Mouse (Mus musculus): ENCODE measurements around the gene Epha8. TPM values are rescaled to one million over a fixed set of nuclear protein-coding genes. Genes with fewer than 3 reads are reported as not detected.

Gene Epha8
- total RNA-seq, 2 experiments from 2014 or later = not detected

DNA sequence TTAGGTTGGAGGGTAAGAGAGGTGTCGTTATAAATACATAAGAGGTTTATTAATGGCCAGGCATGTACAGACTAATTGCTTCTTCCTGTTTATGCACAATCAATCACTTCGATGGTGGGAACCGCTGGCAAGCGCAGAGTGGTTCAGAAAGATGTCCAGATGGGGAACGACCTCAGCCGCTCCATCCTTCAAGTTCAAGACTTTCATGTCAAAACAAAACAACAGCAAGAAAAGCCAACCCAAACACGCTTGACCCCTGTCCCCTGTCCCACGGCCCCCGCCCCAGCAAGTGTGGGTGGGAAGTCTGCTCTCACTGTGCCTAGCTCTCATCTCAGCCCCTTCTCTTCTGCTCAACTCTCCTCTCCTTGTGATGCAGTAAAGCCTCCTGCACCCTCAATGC is 4.0 kb upstream of the Epha8 start:
- DNase-seq = no peak
- intact Hi-C loops (cut with DNase I) = no loop called here

DNA sequence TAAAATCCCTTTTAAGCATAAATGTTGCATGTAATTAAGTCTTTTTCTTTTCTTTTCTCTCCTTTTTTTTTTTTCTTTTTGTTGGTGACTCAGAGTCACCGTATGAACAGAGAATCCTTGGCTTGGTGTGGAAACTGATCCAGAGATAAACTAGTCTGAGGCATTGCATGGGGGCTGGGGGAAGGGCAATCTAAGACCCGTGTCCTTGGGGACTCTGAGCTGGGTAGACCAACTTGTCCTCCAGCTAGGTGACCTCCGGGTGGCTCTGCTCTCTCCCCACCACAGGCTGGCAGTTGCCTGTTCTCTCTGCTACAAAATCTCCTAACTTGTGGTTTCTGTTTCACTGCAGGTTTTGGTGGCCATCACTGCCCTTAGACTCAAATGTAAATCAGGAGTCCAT is 3.5 kb upstream of the Epha8 start:
- intact Hi-C loops (cut with DNase I) = no loop called here
- no peak for DNase-seq

DNA sequence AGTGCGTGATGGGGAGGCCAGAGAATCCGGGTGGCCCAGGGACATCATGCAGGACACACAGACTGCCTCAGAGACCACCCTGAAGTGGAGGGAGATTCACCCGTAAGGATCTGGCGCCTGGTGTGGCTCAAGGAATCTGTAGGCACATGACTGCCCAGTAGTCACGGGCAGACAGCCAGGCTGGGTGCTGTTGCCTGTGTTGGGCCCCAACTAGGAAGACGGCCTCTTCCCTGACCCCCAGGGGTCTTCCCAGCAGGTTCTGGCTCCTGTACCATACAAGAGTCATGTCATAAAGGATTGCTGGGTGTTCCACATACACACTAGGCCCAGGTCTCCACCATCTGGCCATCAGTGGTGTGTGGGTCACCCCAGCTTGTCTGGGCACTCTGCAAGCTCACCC is 2.1 kb downstream of the Epha8 start:
- no peak for DNase-seq
- intact Hi-C loops (cut with DNase I) = no loop called here

DNA sequence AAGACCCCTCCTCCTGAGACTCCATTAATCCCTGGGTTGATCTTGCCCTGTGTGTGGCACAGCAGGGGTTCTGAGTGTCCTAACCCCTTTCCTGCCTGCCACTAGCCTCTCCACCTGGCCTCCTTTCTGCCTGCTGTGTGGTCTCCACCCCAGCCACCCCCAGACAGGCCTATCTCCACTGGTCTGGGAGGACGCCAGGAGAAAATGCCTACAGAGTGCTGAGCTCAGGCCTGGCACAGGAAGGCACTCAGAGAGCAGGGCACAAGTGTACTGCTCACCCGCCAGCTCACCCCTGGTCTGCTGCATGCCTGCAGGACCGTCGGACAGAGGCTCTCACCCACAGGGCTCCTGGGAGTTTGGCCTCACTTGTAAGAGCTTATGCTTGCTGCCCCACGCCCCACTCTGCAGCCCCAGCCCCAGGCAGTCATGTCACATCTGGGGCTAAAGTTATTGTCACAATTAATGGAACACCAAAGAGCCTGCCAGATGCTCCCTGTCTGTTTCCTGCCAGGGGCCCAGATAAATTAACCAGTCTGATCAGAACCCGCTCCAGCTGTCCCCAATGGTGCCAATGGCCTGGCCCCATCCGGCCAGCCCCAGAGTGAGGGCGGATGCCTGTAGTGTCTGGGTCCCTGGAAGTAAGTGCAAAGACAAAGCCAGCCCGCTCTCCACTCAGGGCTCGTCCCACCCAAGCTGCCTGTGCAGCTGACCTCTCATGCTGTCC is 7.2 kb downstream of the Epha8 start:
- no peak for DNase-seq
- intact Hi-C loops (cut with DNase I) = no loop called here

DNA sequence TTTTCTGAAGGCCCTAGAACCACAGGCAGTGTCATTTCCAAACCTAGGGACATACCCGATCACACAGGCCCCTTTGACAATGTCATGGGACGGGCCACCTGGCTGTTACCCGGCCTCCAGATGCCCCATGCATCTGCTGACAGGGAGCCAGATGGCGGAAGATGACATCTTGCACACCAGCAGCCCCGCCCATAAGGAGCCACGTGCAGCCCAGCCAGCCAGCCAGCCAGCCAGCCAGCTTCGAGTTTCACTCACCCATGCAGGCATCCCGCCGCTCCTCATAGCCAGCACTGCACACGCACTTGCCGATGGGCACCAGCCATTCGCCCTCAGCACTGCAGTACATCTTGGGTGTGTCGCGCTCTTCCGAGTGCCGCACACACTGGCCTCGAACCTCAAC is 11.2 kb downstream of the Epha8 start:
- intact Hi-C loops (cut with DNase I) = no loop called here
- DNase-seq = no peak

DNA sequence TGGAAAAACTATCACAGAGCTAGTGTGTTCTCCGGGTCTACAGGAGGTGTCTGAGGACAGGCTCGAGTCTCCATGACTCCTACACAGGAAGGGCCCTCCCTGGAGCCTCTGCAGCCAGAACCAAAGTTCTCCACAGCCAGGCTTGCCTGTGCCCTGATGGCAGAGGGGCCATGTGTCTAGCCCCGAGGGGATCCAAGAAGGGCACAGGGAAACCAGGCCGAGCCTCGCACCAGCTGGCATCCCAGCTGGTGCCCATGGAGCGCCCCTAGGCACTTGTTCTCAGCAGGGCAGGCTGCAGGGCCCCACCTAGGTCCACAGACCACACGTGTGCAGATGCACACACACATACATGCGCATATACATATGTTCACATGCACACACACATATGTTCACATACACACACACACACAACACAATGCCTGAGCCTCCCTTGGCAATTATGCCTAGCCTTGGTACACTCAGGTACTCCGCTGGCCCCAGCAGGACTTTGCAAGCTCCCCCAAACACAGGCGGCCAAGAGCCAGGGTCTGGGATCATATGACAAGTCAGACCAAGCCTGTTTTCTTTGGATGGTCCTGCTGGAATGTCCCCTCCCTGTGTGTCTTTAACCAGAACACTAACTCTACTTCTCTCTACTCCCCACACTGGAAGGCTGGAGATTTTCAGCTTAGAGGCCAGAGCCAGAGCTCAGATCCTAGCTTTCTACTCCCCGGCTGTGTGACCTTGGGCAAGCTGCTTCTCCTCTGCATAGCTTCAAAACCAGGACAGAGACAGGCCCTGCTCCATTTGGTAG is 11.9 kb downstream of the Epha8 start:
- intact Hi-C loops (cut with DNase I) = no loop called here
- no peak for DNase-seq

DNA sequence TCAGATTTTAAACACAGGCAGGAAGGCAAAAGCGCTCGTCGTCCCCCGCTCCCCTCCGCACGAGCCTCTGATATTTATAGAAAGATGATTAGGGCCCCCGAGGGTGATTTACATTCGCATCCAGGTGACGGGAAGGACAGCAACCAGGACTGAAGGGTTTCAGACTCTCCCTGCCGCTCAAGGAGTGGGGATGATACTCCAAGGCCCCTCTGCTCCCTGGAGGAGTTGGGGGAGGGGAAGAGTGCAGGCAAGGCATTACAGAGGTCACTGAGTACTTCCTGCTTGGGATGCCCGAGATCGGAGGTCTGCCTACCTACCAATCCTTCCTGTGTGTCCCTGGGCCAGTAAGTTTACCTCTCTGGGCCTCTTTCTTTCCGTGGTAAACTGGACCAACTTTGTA is 13.4 kb downstream of the Epha8 start:
- DNase-seq = no peak
- intact Hi-C loops (cut with DNase I) = no loop called here

DNA sequence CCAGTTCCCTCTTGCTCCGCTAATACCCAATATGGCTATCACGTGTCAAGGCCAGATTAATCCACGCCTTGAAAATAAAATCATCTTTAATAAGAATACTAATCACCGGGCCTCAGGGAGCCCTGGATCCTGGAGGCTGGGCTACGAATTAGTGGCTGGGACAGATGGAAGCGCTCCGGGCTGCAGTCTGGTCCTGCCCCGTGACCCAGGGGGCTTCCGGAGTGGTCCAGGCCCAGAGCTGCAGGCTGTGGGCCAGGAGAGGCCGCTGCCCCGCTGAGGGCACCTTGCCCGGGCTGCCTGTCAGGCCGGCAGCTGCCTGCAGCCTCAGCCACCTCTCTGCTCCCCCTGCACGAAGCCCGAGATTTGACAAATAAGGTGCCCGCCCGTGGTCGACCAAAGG is 13.9 kb downstream of the Epha8 start:
- no peak for DNase-seq
- intact Hi-C loops (cut with DNase I) = no loop called here

DNA sequence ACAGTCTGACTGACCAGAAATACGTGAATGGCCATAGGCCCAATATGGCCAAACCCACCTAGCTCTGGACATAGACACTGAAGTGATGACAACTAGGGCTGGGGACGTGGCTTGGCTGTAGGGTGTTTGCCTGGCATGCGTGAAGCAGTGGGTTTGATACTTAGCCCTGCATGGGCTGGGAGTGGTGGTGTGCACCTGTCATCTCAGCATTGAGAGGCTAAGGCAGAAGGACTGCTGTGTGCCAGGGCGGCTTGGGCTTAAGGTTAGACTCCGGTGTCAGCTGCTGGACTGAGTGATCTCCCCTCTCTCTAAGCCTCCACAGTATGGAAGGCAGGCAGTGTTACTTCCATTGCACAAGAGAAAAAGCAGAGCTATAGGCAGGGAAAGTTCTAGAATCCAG is 18.7 kb downstream of the Epha8 start:
- intact Hi-C loops (cut with DNase I) = no loop called here
- no peak for DNase-seq

DNA sequence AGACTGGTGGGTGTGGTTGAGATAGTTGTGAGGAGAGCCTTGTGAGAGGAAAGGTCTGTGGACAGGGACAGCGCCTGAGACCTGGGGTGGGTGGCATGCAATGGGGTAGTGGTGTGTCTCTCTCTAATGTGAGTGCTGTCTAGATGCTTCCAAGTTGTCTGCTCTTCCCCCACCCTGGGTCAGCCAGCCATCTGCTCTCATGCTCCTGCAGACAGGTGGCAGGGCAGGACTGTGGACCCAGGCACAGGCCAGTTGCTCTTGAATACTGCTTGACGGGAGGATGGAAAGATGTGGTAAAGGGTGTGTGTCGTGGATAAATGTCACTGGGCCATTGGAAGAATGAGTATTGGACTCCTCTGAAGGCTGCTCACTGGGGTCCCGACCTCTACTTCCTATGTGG is 19.3 kb downstream of the Epha8 start:
- intact Hi-C loops (cut with DNase I) = no loop called here
- no peak for DNase-seq

DNA sequence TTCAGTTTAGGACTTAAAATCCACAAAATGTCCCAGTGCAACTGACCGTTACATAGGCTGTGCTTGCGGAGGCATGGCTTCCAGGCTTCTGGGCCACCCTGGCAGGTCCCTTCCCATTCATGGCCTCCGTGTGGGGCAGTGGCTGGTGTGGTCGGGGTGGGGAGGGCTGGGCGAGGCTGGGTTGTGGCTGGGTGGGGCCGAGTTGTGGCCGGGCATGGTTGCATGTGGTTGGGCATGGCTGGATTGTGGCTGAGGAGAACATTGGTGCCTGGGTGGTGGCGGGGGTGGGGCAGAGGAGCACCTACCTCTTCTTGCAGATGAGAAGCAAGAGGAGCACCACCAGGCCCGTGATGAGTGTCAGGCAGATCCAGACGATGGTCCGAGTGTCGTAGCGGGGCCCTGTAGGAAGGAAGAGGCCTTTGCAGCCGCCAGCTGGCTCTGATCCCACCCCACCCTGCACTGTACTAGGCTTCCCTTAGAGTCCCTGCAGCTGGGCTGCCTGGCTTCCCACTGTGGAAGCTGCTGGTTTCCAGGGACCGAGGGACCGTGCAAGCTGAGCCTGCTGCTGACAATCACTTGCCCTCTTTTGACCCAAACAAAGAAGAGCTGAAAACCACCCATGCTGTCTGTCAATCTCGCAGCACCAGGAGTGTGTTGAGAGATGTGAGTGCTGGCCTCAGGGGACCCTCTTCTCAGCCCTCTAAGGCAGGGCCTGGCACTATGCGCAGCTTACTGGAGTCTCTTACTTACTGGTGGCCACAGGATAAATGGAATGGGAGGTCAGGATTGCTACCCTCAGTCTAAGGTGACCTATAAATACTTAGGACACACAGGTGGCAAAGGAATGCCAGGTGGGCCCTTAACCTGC is 21.6 kb downstream of the Epha8 start:
- no peak for DNase-seq
- intact Hi-C loops (cut with DNase I) = no loop called here

DNA sequence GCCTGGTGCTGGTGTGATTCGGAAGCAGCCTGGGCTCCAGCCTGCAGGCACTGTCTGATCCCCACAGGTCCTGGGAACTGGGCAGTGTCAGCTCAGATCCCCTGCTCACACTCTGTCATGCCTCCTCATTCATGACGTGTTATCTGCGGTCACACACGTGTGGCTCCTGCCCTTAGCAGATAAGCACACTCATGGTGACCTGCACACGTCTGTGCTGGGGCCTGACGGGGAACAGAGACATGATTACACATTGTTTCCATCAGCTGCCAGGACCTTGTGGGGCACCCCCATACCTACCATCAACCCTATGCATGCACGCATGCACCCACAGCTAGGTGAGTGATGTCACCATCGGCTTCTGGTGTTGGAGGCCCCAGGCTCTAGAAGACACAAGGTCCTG is 26.1 kb downstream of the Epha8 start:
- intact Hi-C loops (cut with DNase I) = no loop called here
- no peak for DNase-seq

DNA sequence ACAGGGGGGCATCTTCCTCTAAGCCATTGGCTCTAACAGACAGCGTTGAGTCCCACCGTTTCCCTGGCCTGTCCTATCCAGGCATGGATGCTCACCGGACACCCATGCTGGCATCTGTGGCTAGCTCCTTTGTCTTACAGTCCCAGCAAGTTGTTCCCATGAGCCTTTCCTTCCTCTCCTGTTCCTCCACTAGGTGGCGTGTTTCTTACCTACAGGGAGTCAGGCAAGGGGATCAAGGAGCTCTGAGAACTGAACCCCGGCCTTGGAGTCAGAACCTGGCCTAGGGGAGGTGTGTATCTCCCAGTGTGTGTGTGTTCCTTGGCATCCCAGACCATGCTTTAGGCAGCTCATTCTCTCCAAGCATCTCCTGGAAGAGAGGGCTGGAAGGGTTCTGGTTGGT is 27.7 kb downstream of the Epha8 start:
- DNase-seq = no peak
- intact Hi-C loops (cut with DNase I) = loop anchor here (2.0 to 10.0 kb wide), 2 partner anchors 144 to 376 kb away; no protein-coding TSS in a partner anchor

DNA sequence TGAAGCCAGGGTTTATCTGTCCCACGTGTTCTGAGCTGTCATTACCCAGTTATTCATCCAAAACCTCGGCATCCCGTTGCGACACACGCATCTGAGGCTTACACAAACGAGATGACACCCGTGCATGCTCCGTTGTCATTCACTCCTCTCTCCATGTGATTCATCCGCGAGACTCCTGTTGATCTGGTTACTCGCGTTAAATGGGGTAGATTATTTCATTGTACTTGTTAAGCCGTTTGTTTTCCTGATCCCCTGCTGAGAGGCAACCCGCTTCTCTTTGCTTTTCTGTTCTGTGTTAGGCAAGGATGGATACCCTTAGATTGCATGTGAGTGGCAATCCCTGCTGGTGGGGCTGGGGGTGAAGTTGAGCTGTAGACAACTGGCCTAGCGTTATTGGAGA is 30.8 kb downstream of the Epha8 start:
- DNase-seq = no peak
- intact Hi-C loops (cut with DNase I) = loop anchor here (10.0 kb wide), 1 partner anchor 379 kb away; no protein-coding TSS in a partner anchor

DNA sequence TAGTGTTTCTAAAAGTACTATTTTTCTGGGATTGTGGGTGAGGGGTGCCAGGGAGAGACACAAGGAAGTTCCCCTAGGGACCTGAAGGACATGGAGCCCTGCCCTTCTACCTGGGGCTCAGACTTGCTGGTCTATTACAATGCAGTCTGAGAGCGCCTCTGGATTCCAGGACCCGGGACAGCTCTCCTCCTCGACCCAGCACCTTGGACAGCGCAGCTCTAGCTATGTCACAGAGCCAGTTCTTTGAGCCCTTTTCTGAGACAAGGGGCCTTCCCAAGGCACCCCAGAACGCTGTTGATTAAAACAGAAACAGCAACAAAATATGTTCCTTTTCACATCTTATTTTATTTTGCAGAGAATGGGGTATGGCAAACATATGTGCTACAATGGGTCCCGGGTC is 32.1 kb downstream of the Epha8 start:
- DNase-seq = peak; percentile 31 to 54
- intact Hi-C loops (cut with DNase I) = loop anchor here (10.0 kb wide), 1 partner anchor 380 kb away; no protein-coding TSS in a partner anchor

DNA sequence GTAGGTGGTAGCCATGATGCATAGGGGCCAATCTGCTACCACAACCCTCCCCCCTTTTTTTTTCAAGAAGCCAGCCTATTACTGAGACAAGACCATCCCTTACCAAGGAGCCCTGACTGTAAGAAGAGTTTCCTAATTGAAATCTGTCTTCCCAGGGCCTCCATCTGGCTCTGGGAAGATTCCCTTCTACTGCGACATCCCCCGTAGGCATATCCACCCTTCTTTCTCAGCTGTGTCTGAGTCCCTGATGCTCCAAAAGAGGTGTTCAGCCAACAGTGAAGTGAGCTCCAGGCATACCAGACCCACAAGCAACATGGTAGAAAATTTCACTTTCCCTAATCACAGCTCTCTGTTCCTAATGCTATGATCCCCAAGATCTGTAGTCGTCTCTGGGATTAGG is 37.1 kb downstream of the Epha8 start:
- intact Hi-C loops (cut with DNase I) = no loop called here
- DNase-seq = no peak

DNA sequence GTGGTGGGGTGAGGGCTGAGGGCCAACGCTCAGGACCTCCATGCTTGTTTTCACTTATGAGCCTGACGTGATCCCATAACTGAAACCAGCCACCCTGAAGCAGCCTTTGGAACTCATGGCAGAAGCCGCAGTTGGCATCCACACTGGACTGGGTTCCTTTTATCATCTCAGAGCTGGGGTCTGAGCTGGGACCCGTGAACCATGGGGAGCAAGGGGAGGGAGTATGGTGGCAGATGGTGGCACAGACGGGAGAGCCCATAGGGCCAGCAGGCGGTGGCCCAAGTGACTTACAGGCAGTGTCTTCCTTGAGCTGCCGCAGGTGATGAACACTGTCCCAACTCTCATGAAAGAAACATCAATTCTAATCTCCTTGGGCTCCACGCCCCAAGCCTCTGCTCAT is 37.8 kb downstream of the Epha8 start:
- DNase-seq = no peak
- intact Hi-C loops (cut with DNase I) = no loop called here

DNA sequence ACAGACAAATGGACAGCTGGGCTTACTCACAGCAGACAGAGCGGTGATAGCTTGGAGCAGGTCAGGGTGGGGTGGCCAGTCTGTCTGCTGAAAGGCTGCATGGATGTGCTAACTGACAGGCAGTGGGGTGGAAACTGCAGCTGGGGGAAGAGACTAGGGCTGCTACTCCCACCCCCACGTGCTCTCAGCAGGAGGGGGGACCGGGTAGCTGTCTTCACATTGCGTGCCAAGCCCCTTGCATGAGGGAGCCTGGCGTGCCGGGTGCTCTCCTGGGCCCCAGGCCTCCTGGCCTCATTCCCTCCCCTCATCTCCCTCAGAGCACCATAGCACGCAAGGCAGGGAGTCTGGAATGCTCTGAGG is 39.5 kb downstream of the Epha8 start:
- intact Hi-C loops (cut with DNase I) = no loop called here
- no peak for DNase-seq

DNA sequence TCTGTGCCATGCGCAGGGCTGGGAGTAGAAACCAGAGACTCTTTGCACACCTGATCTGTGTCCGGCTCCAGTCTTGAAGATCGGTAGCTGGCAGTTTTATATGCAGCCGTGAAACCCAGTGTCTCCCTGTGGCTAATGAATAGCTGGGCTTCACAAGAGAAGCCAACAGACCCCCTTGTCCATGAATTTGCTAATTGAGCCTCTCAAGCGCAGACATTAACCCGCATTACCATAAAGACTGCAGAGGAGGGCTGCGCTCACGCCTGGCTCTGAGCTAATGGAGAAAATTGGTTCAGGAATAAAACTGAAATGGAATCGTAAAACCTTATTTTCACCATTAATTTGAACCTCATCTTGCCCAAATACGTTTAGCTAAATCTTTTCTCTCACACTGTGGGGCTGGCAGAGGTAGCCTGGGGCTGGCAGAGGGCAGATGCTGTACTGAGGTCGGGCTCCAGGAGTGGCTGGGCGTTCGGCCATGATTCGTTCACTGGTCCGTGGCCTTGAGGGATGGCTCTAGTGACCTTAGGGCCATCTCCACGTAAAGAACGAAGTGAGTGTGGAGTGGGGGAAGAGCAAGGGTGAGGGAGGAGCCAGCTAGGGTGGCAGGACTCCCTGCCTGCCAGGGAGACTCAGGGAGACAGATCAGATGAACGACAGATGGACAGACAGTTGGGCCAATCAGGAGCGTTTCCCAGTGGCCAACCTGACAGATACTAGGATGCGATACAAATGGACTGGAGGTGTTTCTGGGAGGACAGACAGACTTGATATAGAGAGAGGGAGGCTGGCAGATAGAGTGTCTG is 40.1 kb downstream of the Epha8 start:
- no peak for DNase-seq
- intact Hi-C loops (cut with DNase I) = no loop called here

DNA sequence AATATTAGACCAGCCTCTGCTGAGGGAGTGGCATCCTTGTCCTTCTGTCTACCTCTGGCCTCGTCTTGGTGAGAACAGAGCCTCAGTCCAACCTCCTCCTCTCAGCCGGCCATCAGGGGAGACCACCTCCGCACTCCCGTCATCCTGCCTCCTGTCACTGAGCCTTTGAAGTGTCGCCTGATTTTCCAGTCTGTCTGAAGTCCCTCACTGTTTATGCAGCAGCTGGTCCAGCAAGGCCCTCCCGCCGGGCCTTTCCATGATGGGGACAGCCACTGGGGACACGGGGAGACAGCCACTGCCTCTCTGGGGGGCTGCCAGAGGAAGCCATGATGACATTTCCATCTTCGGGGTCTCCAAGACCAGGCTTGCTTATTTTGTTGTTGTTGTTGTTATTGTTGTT is 43.8 kb downstream of the Epha8 start:
- no peak for DNase-seq
- intact Hi-C loops (cut with DNase I) = no loop called here
